Mouse (Mus musculus) midbrain, postnatal 0 days (tissue): ENCODE results near the gene Smad6. TPM values are rescaled to one million over a fixed set of nuclear protein-coding genes. Genes with fewer than 3 reads are reported as not detected.

ENCODE experiments used
- ATAC-seq: fragments of 200-750 bp; cut with Nextera tagmentation; 2 replicates; pipeline ENCODE4 v1.8.0; 2017; ENCODE audit warnings: moderate number of reproducible peaks, mild to moderate bottlenecking, moderate TSS enrichment, moderate library complexity; ENCODE audit not compliant: low FRiP score
- DNase-seq: peaks from one replicate; pipeline ENCODE4 v3.0.0-alpha.2; 2015; ENCODE audit warnings: low spot score
- H3K27ac ChIP-seq: fragments of 300-500 bp; sonication (generic); 2 replicates; pipeline ENCODE4 v1.5.1; 2014; ENCODE audit warnings: low read depth, mild to moderate bottlenecking, low read length, mixed read lengths
- H3K27me3 ChIP-seq: fragments of 300-500 bp; sonication (generic); 2 replicates; pipeline ENCODE4 v1.6.1; 2014; ENCODE audit warnings: low read length, control low read depth, mixed read lengths; ENCODE audit not compliant: insufficient read depth
- H3K36me3 ChIP-seq: fragments of 300-500 bp; sonication (generic); 2 replicates; pipeline ENCODE4 v1.6.1; 2014; ENCODE audit warnings: low read length, control low read depth, mixed read lengths; ENCODE audit not compliant: insufficient read depth
- H3K4me1 ChIP-seq: fragments of 300-500 bp; sonication (generic); 2 replicates; pipeline ENCODE4 v1.6.1; 2014; ENCODE audit warnings: mild to moderate bottlenecking, control low read depth, antibody characterized with exemption, low read length, mixed read lengths; ENCODE audit not compliant: insufficient read depth
- H3K4me2 ChIP-seq: fragments of 300-500 bp; sonication (generic); 2 replicates; pipeline ENCODE4 v1.6.1; 2014; ENCODE audit warnings: low read depth, mild to moderate bottlenecking, low read length, mixed read lengths; ENCODE audit not compliant: poor library complexity, severe bottlenecking
- H3K4me3 ChIP-seq: fragments of 300-500 bp; sonication (generic); 2 replicates; pipeline ENCODE4 v1.5.1; 2014; ENCODE audit warnings: low read depth, mild to moderate bottlenecking, low read length, moderate library complexity
- H3K9ac ChIP-seq: fragments of 300-500 bp; sonication (generic); replicated peaks from 2 replicates; pipeline ENCODE4 v1.6.1; 2014; ENCODE audit warnings: mild to moderate bottlenecking, low read length, moderate library complexity, mixed read lengths; ENCODE audit not compliant: poor library complexity, severe bottlenecking
- H3K9me3 ChIP-seq: fragments of 300-500 bp; sonication (generic); 2 replicates; pipeline ENCODE4 v1.6.1; 2016; ENCODE audit warnings: low read length, control low read depth
- CTCF ChIP-seq: IDR thresholded peaks from 2 replicates; pipeline ENCODE4 v1.5.1; 2016; ENCODE audit warnings: antibody characterized with exemption, mild to moderate bottlenecking
- WGBS: fragments of 180-500 bp; shearing (Covaris S2); extraction: QIAGEN DNeasy Blood & Tissue Kit; methylation state at CpG from one replicate; pipeline ENCODE4 v1.1.7; 2014; 5-methylcytosine and 5-hydroxymethylcytosine counted together
- polyA plus RNA-seq: library from polyadenylated mRNA; unstranded; fragments of >200 nt; fragmentation: Nextera tagmentation; extraction: Ambion mirVana; gene quantifications from 2 replicates; pipeline ENCODE4 v1.2.1, GENCODE M21; 2015
- total RNA-seq: library from RNA; depleted of rRNA; stranded (reverse); fragments of >200 nt; gene quantifications from 2 replicates; pipeline ENCODE4 v1.2.3, GENCODE M21; 2014

The Smad6 gene
- total and polyA plus RNA-seq, 2 experiments from 2014 or later = 1.2 to 10.4 TPM

GRCm38 (mm10) chr9:63959933-63960828 lies 61.7 kb downstream of the Smad6 start:
- DNase-seq = peak; percentile 31
- Histone ChIP-seq H3K27ac (no peak overlapping the region; the same call in 1 of the 2 replicates), H3K4me2 (peak overlapping the region; percentile 20; the same call in 1 of the 2 replicates), H3K36me3 (no peaks in the 10 kb centered on the region), H3K27me3 (no peaks in the 10 kb centered on the region), H3K9me3 (no peaks in the 10 kb centered on the region), H3K9ac (no peak overlapping the region), H3K4me1 (peaks cover 6% of the 10 kb centered on the region; the same call in 1 of the 2 replicates), H3K4me3 (no peak overlapping the region)
- no peak for TF ChIP-seq CTCF
- 12% methylated on average over 21 of the region's 21 CpGs for WGBS
- no peak for ATAC-seq

GRCm38 (mm10) chr9:63959129-63959932 lies 62.5 kb downstream of the Smad6 start:
- Histone ChIP-seq H3K4me1 (peaks cover 6% of the 10 kb centered on the region; the same call in 1 of the 2 replicates), H3K27ac (no peak overlapping the region), H3K9ac (no peak overlapping the region; the same call in 1 of the 2 replicates), H3K4me2 (no peak overlapping the region), H3K4me3 (no peak overlapping the region), H3K27me3 (no peaks in the 10 kb centered on the region), H3K9me3 (no peaks in the 10 kb centered on the region), H3K36me3 (no peaks in the 10 kb centered on the region)
- TF ChIP-seq CTCF = peak; percentile 82
- WGBS = 35% methylated on average over 17 of the region's 17 CpGs
- ATAC-seq (no peak), DNase-seq (peak; percentile 68)

- ATAC-seq = no peak
- no peak for TF ChIP-seq CTCF
- Histone ChIP-seq H3K27me3 (no peaks in the 10 kb centered on the region), H3K27ac (no peak overlapping the region), H3K9ac (no peak overlapping the region), H3K36me3 (no peaks in the 10 kb centered on the region), H3K4me1 (peaks cover 6% of the 10 kb centered on the region; the same call in 1 of the 2 replicates), H3K9me3 (no peaks in the 10 kb centered on the region), H3K4me2 (no peak overlapping the region), H3K4me3 (no peak overlapping the region)
- DNase-seq = peak; percentile 59
- 21% methylated on average over 15 of the region's 15 CpGs for WGBS
Measured at GRCm38 (mm10) chr9:63958337-63959030, 63.4 kb downstream of the Smad6 start.

GRCm38 (mm10) chr9:63957647-63958185 lies 64.1 kb downstream of the Smad6 start:
- Histone ChIP-seq H3K27ac (no peak overlapping the region), H3K9me3 (no peaks in the 10 kb centered on the region), H3K9ac (no peak overlapping the region), H3K4me3 (no peak overlapping the region), H3K4me2 (no peak overlapping the region), H3K36me3 (no peaks in the 10 kb centered on the region), H3K4me1 (peaks cover 6% of the 10 kb centered on the region; the same call in 1 of the 2 replicates), H3K27me3 (no peaks in the 10 kb centered on the region)
- DNase-seq (no peak), ATAC-seq (no peak)
- no peak for TF ChIP-seq CTCF
- 74% methylated on average over 11 of the region's 11 CpGs for WGBS

GRCm38 (mm10) chr9:63956052-63956451 lies 65.8 kb downstream of the Smad6 start:
- Histone ChIP-seq H3K4me2 (no peak overlapping the region), H3K9ac (no peak overlapping the region), H3K4me1 (peaks cover 6% of the 10 kb centered on the region; the same call in 1 of the 2 replicates), H3K36me3 (no peaks in the 10 kb centered on the region), H3K9me3 (no peaks in the 10 kb centered on the region), H3K4me3 (no peak overlapping the region), H3K27ac (no peak overlapping the region), H3K27me3 (no peaks in the 10 kb centered on the region)
- WGBS = 28% methylated on average over 9 of the region's 9 CpGs
- no peak for ATAC-seq
- TF ChIP-seq CTCF = peak; percentile 89
- DNase-seq = peak; percentile 79
